Mouse (Mus musculus): ENCODE results near the gene Resf1. TPM values are rescaled to one million over a fixed set of nuclear protein-coding genes. Genes with fewer than 3 reads are reported as not detected.

Resf1 gene
- 20.1 and 20.8 TPM in 2 replicates for total RNA-seq (2014; rRNA removed)
- polyA plus RNA-seq (2012; rRNA removed) = 4.1 and 7.5 TPM in 2 replicates

DNA sequence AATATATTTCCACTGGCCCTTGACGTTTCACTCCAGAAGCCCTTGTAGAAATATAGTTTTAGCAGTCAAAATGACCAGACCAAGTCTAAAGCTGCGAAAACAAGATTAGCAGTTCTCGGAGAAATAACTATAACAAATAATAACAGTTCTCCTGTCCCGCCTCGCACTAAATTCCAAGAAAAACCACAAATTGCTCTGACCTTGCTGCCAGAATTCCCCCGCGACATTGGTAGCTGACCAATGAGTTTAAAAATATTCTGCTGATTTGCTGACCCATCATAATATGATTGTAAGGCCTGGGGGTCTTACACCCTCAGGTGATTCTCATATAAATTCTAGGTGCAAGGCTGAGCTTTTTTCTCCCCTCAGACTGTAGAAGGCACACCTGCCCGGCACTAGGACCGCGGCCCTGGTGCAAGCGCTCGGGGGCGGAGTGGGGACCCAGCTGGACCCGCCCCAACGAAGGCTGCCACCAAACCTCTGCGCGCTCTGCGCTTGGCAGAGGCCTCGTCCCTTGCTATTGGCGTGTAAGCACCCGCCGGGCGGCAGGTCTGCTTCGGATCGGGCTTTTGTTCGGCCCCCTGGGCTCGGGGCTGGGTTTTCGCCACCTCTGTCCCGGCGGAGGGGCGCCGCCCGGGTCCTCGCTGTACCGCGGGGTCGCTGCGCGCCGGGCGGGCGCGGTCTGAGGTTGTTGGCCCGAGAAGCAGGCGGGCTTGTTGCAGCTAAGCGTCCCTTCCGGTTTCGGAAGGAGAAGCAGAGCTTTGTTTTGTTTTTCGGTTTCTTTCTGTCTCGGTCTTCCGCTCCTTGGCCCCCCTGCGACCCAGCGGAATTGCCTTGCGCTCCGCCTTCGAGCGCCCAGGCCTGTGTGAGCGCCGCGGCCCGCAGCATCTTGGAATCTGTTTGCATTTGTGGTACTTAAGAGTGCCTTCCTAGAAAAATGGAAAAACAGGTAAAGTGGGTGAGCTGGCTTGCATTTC is at the start of gene Resf1:
Resf1 (plus strand) TSS at position 459 of the 977 bp plus-strand sequence.
- peak within 1 kb of the TSS; percentile 93 for H3K4me3 ChIP-seq (ENCODE audit: insufficient read depth, low read depth, low read length)
- peaks cover 12% of the 10 kb centered on the region for H3K4me1 ChIP-seq (ENCODE audit: control insufficient read depth, insufficient read depth, low read length)
- 2% methylated on average over 61 of the region's 61 CpGs for WGBS
- peak within 1 kb of the TSS; percentile 97 for H3K9ac ChIP-seq (ENCODE audit: low read depth, low read length)
- H3K27me3 ChIP-seq (ENCODE audit: control insufficient read depth, insufficient read depth, low read length) = no peaks in the 10 kb centered on the region
- H3K27ac ChIP-seq (replicated peaks; ENCODE audit: insufficient read depth, low read depth, low read length) = peak within 1 kb of the TSS; percentile 98
- TF ChIP-seq CTCF (IDR thresholded peaks at IDR 0.05; ENCODE audit: low read depth, low read length) = no peak
- peak; percentile 67 for TF ChIP-seq POLR2A (IDR thresholded peaks at IDR 0.05; ENCODE audit: extremely low read depth, insufficient read depth, low read length)
- H3K79me2 ChIP-seq (ENCODE audit: control insufficient read depth, insufficient read depth, low read length) = peaks cover 3% of the 10 kb centered on the region; the same call in 1 of the 2 replicates
- H3K36me3 ChIP-seq (ENCODE audit: control insufficient read depth, insufficient read depth, low read length) = peaks cover 20% of the 10 kb centered on the region
- DNase-seq (ENCODE audit: extremely low read depth, low read depth, low spot score) = peak; percentile 80

DNA sequence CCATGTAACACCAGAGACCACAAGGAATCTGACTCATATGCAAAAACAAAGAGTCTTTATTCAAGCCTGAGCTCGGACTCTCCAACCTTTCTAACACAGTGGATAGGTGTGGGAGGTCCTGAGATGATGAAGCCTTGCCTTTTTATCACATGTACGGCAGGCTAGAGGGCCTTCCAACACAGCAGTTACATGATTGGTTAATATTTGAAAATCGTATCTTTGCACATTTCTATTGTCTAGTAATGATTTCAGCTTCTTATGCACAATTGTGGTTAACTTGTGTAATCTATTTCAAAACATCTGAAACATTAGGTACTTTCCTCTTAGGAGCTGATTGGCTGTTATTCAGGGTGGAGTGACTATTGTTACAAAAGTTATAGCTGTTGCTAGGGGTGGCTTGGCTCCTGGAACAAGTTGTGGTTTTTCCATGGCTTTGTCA is 48.4 kb upstream of the Resf1 start:
- Histone ChIP-seq H3K27me3 (ENCODE audit: control insufficient read depth, insufficient read depth, low read length) (no peaks in the 10 kb centered on the region), H3K27ac (replicated peaks; ENCODE audit: insufficient read depth, low read depth, low read length) (no peak overlapping the region), H3K79me2 (ENCODE audit: control insufficient read depth, insufficient read depth, low read length) (no peaks in the 10 kb centered on the region), H3K4me3 (ENCODE audit: insufficient read depth, low read depth, low read length) (no peak overlapping the region), H3K9ac (ENCODE audit: low read depth, low read length) (no peak overlapping the region), H3K36me3 (ENCODE audit: control insufficient read depth, insufficient read depth, low read length) (no peaks in the 10 kb centered on the region), H3K4me1 (ENCODE audit: control insufficient read depth, insufficient read depth, low read length) (no peaks in the 10 kb centered on the region)
- WGBS = 82% methylated on average over 3 of the region's 3 CpGs
- no peak for DNase-seq (ENCODE audit: extremely low read depth, low read depth, low spot score)
- TF ChIP-seq POLR2A (IDR thresholded peaks at IDR 0.05; ENCODE audit: extremely low read depth, insufficient read depth, low read length) = no peak
- no peak for TF ChIP-seq CTCF (IDR thresholded peaks at IDR 0.05; ENCODE audit: low read depth, low read length)

DNA sequence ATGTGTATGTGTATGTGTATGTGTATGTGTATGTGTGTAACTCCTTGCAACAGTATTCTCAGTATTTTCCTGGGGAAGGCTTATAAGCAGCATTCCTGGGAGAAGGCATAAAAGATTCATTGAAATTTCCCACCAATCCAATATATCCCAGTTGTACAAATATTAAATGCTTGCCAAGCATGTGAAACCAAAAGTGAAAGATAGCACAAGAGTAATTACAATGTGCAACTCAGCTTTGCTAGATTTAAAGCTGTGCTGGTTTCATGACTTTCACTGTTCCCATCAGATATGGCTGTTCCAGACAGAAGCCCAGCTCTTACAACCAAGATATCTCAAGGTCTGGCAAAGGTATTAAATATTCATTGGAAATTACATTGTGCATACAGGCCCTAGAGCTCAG is 41.3 kb upstream of the Resf1 start:
- no peaks in the 10 kb centered on the region for H3K36me3 ChIP-seq (ENCODE audit: control insufficient read depth, insufficient read depth, low read length)
- H3K9ac ChIP-seq (ENCODE audit: low read depth, low read length) = no peak overlapping the region
- no peak for TF ChIP-seq CTCF (IDR thresholded peaks at IDR 0.05; ENCODE audit: low read depth, low read length)
- TF ChIP-seq POLR2A (IDR thresholded peaks at IDR 0.05; ENCODE audit: extremely low read depth, insufficient read depth, low read length) = no peak
- H3K27ac ChIP-seq (replicated peaks; ENCODE audit: insufficient read depth, low read depth, low read length) = no peak overlapping the region
- no peak for DNase-seq (ENCODE audit: extremely low read depth, low read depth, low spot score)
- H3K4me3 ChIP-seq (ENCODE audit: insufficient read depth, low read depth, low read length) = no peak overlapping the region
- no peaks in the 10 kb centered on the region for H3K79me2 ChIP-seq (ENCODE audit: control insufficient read depth, insufficient read depth, low read length)
- no peaks in the 10 kb centered on the region for H3K27me3 ChIP-seq (ENCODE audit: control insufficient read depth, insufficient read depth, low read length)
- no peaks in the 10 kb centered on the region for H3K4me1 ChIP-seq (ENCODE audit: control insufficient read depth, insufficient read depth, low read length)

DNA sequence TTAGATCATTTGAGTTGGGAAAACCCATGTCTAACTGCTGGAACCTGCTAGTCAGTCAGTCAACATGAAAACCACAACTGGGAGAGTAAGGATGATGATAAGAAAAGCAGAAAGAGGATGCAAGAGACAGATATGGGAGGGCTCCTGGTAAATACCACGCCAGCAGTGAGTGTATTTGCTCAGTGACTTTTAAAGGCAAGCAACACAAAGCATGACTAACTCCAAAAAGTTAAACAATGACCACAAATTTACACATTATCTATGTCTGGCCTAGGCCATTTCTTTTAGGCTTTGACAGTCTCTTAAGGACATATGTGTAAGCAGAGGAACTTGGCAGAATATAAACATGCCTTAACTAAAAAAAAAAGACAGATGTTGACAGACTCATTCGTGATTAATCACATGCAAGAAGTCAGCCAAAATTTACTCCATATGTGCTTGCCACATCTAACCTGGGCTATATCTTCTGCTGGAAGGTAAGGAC is 30.9 kb upstream of the Resf1 start:
- DNase-seq (ENCODE audit: extremely low read depth, low read depth, low spot score) = no peak
- Histone ChIP-seq H3K4me1 (ENCODE audit: control insufficient read depth, insufficient read depth, low read length) (no peaks in the 10 kb centered on the region), H3K27me3 (ENCODE audit: control insufficient read depth, insufficient read depth, low read length) (no peaks in the 10 kb centered on the region), H3K27ac (replicated peaks; ENCODE audit: insufficient read depth, low read depth, low read length) (no peak overlapping the region), H3K9ac (ENCODE audit: low read depth, low read length) (no peak overlapping the region), H3K4me3 (ENCODE audit: insufficient read depth, low read depth, low read length) (no peak overlapping the region), H3K36me3 (ENCODE audit: control insufficient read depth, insufficient read depth, low read length) (no peaks in the 10 kb centered on the region), H3K79me2 (ENCODE audit: control insufficient read depth, insufficient read depth, low read length) (no peaks in the 10 kb centered on the region)
- TF ChIP-seq CTCF (IDR thresholded peaks at IDR 0.05; ENCODE audit: low read depth, low read length) (no peak), POLR2A (IDR thresholded peaks at IDR 0.05; ENCODE audit: extremely low read depth, insufficient read depth, low read length) (no peak)
- 41% methylated on average over 2 of the region's 2 CpGs for WGBS

GRCm38 (mm10) chr6:149278866-149279265 is 30.3 kb upstream of the Resf1 start:
- H3K36me3 ChIP-seq (ENCODE audit: control insufficient read depth, insufficient read depth, low read length) = no peaks in the 10 kb centered on the region
- no peaks in the 10 kb centered on the region for H3K27me3 ChIP-seq (ENCODE audit: control insufficient read depth, insufficient read depth, low read length)
- no peak overlapping the region for H3K9ac ChIP-seq (ENCODE audit: low read depth, low read length)
- H3K4me1 ChIP-seq (ENCODE audit: control insufficient read depth, insufficient read depth, low read length) = no peaks in the 10 kb centered on the region
- TF ChIP-seq CTCF (IDR thresholded peaks at IDR 0.05; ENCODE audit: low read depth, low read length) (no peak), POLR2A (IDR thresholded peaks at IDR 0.05; ENCODE audit: extremely low read depth, insufficient read depth, low read length) (no peak)
- no peak overlapping the region for H3K27ac ChIP-seq (replicated peaks; ENCODE audit: insufficient read depth, low read depth, low read length)
- no peak overlapping the region for H3K4me3 ChIP-seq (ENCODE audit: insufficient read depth, low read depth, low read length)
- DNase-seq (ENCODE audit: extremely low read depth, low read depth, low spot score) = no peak
- WGBS = 91% methylated on average over 1 of the region's 1 CpGs
- H3K79me2 ChIP-seq (ENCODE audit: control insufficient read depth, insufficient read depth, low read length) = no peaks in the 10 kb centered on the region
